Mouse (Mus musculus): Measurements from ENCODE around the gene Ccdc163. TPM values are rescaled to one million over a fixed set of nuclear protein-coding genes. Genes with fewer than 3 reads are reported as not detected.

Ccdc163 gene
- polyA plus RNA-seq, 1 experiment from 2014 or later: 16.9 TPM

DNA sequence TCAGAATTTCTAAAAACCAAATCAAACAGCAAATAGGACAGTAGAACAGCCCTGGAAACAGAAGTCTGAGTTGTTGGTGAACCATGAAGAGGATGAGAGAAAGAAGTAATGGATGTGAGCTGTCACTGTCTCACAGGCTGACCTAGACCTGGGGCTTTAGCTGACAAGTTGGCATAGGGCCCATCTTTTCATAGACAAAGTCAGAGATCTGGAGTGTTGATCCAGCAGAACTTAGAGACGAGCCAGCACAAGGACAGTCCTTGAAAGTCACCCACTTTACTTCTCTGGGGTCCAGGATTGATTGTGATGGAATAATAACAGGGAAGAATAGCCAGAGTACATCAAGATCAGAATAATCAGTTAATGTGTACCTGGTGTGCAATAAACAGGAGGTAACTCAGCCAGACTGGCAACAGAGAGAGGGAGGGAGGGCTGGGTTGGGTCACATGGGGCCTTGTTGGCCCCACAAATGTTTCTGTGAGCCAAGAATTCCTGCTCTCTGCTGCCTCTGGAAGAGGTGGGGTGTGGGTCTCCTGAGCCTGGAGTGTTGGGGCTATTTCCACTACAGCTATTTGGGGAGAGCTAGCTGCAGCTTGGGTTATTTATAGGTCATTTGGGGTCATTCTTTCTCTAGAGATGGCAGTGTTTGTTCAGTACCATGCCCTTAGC is 88.3 kb downstream of the Ccdc163 start:
- Histone ChIP-seq H3K4me3 (ENCODE audit: low read depth, low read length) (no peak overlapping the region), H3K27me3 (replicated peaks; ENCODE audit: control insufficient read depth, insufficient read depth, low read length) (no peaks in the 10 kb centered on the region), H3K27ac (ENCODE audit: low read depth, low read length) (no peak overlapping the region), H3K9ac (ENCODE audit: low read length) (no peak overlapping the region), H3K36me3 (ENCODE audit: control insufficient read depth, insufficient read depth, low read length) (0 out of 2 replicates have a peak, but pooled peaks cover 6% of the 10 kb centered on the region), H3K9me3 (replicated peaks; ENCODE audit: control insufficient read depth, low read length) (no peaks in the 10 kb centered on the region), H3K4me1 (ENCODE audit: control insufficient read depth, insufficient read depth, low read length) (no peaks in the 10 kb centered on the region), H3K4me2 (ENCODE audit: low read length) (no peak overlapping the region)
- 83% methylated on average over 1 of the region's 1 CpGs for WGBS
- DNase-seq (ENCODE audit: low spot score): no peak
- ATAC-seq: no peak

- Histone ChIP-seq H3K27me3 (replicated peaks; ENCODE audit: control insufficient read depth, insufficient read depth, low read length) (no peaks in the 10 kb centered on the region), H3K9me3 (replicated peaks; ENCODE audit: control insufficient read depth, low read length) (no peaks in the 10 kb centered on the region), H3K4me2 (ENCODE audit: low read length) (no peak overlapping the region), H3K27ac (ENCODE audit: low read depth, low read length) (no peak overlapping the region), H3K36me3 (ENCODE audit: control insufficient read depth, insufficient read depth, low read length) (peaks cover 35% of the 10 kb centered on the region), H3K9ac (ENCODE audit: low read length) (no peak overlapping the region), H3K4me3 (ENCODE audit: low read depth, low read length) (no peak overlapping the region), H3K4me1 (ENCODE audit: control insufficient read depth, insufficient read depth, low read length) (no peaks in the 10 kb centered on the region)
- 38% methylated on average over 5 of the region's 5 CpGs for WGBS
- ATAC-seq (no peak), DNase-seq (ENCODE audit: low spot score) (peak; percentile 33)
Observed at GRCm38 (mm10) chr4:116799901-116800300, 91.6 kb downstream of the Ccdc163 start.

Other genes with a start within 250 kb of the Ccdc163 start
- gene Mast2, start 244.3 kb upstream of the Ccdc163 start, polyA plus RNA-seq (2014; fragmentation: Nextera tagmentation; extraction: Ambion mirVana): 49.0 and 70.2 TPM in 2 replicates
- gene Ipp, start 201.0 kb upstream of the Ccdc163 start, polyA plus RNA-seq (2014; fragmentation: Nextera tagmentation; extraction: Ambion mirVana): 5.4 and 5.8 TPM in 2 replicates
- 30.5 and 32.2 TPM in 2 replicates for gene Tmem69, start 152.6 kb upstream of the Ccdc163 start, polyA plus RNA-seq (2014; fragmentation: Nextera tagmentation; extraction: Ambion mirVana)
- gene Gpbp1l1, start 150.9 kb upstream of the Ccdc163 start, polyA plus RNA-seq (2014; fragmentation: Nextera tagmentation; extraction: Ambion mirVana): 26.6 and 27.1 TPM in 2 replicates
- gene Ccdc17, start 111.9 kb upstream of the Ccdc163 start, polyA plus RNA-seq (2014; fragmentation: Nextera tagmentation; extraction: Ambion mirVana): 3.1 and 3.8 TPM in 2 replicates
- gene Nasp, start 80.6 kb upstream of the Ccdc163 start, polyA plus RNA-seq (2014; fragmentation: Nextera tagmentation; extraction: Ambion mirVana): 125 and 129 TPM in 2 replicates
- 910 and 955 TPM in 2 replicates for gene Akr1a1, start 56.8 kb upstream of the Ccdc163 start, polyA plus RNA-seq (2014; fragmentation: Nextera tagmentation; extraction: Ambion mirVana)
- gene Prdx1, start 23.0 kb upstream of the Ccdc163 start, polyA plus RNA-seq (2014; fragmentation: Nextera tagmentation; extraction: Ambion mirVana): 561 and 632 TPM in 2 replicates
- 13.2 and 15.2 TPM in 2 replicates for gene Mmachc, start 103 bp upstream of the Ccdc163 start, polyA plus RNA-seq (2014; fragmentation: Nextera tagmentation; extraction: Ambion mirVana)
- 4.0 and 4.8 TPM in 2 replicates for gene Tesk2, start 12.4 kb downstream of the Ccdc163 start, polyA plus RNA-seq (2014; fragmentation: Nextera tagmentation; extraction: Ambion mirVana)
- gene Toe1, start 99.1 kb downstream of the Ccdc163 start, polyA plus RNA-seq (2014; fragmentation: Nextera tagmentation; extraction: Ambion mirVana): 34.0 and 34.5 TPM in 2 replicates
- gene Mutyh, start 99.2 kb downstream of the Ccdc163 start, polyA plus RNA-seq (2014; fragmentation: Nextera tagmentation; extraction: Ambion mirVana): 8.0 and 8.9 TPM in 2 replicates
- 0.77 and 0.78 TPM in 2 replicates for gene Hpdl, start 113.2 kb downstream of the Ccdc163 start, polyA plus RNA-seq (2014; fragmentation: Nextera tagmentation; extraction: Ambion mirVana)
- 8.5 and 11.1 TPM in 2 replicates for gene Zswim5, start 168.9 kb downstream of the Ccdc163 start, polyA plus RNA-seq (2014; fragmentation: Nextera tagmentation; extraction: Ambion mirVana)

Measured in forebrain, embryonic 14.5 days (tissue).